Mouse (Mus musculus) heart, embryonic 15.5 days (tissue): ENCODE results near the gene Zcchc12. TPM values are rescaled to one million over a fixed set of nuclear protein-coding genes. Genes with fewer than 3 reads are reported as not detected.

ENCODE experiments used
- ATAC-seq: fragments of 200-750 bp; cut with Nextera tagmentation; replicated peaks from 2 replicates; pipeline ENCODE4 v1.8.0; 2017; ENCODE audit warnings: low read depth, moderate TSS enrichment; ENCODE audit not compliant: insufficient number of reproducible peaks, insufficient read depth, low FRiP score
- H3K27ac ChIP-seq: fragments of 300-500 bp; sonication (generic); 2 replicates; pipeline ENCODE4 v1.5.1; 2015; ENCODE audit warnings: mild to moderate bottlenecking, inconsistent platforms
- H3K27me3 ChIP-seq: fragments of 300-500 bp; sonication (generic); 2 replicates; pipeline ENCODE4 v1.6.1; 2015; ENCODE audit warnings: inconsistent platforms
- H3K36me3 ChIP-seq: fragments of 300-500 bp; sonication (generic); 2 replicates; pipeline ENCODE4 v1.6.1; 2015; ENCODE audit warnings: mild to moderate bottlenecking, inconsistent platforms
- H3K4me1 ChIP-seq: fragments of 300-500 bp; sonication (generic); replicated peaks from 2 replicates; pipeline ENCODE4 v1.6.1; 2015; ENCODE audit warnings: inconsistent platforms
- H3K4me2 ChIP-seq: fragments of 300-500 bp; sonication (generic); 2 replicates; pipeline ENCODE4 v1.6.1; 2015; ENCODE audit warnings: inconsistent platforms, mild to moderate bottlenecking, moderate library complexity
- H3K4me3 ChIP-seq: fragments of 300-500 bp; sonication (generic); 2 replicates; pipeline ENCODE4 v1.5.1; 2015; ENCODE audit warnings: mild to moderate bottlenecking, inconsistent platforms
- H3K9ac ChIP-seq: fragments of 300-500 bp; sonication (generic); 2 replicates; pipeline ENCODE4 v1.6.1; 2015; ENCODE audit warnings: mild to moderate bottlenecking, inconsistent platforms
- H3K9me3 ChIP-seq: fragments of 300-500 bp; sonication (generic); replicated peaks from 2 replicates; pipeline ENCODE4 v1.6.1; 2016; ENCODE audit warnings: inconsistent platforms
- WGBS: fragments of 180-500 bp; shearing (Covaris S2); methylation state at CpG from one replicate; pipeline ENCODE4 v1.1.7; 2015; ENCODE audit warnings: mixed read lengths; 5-methylcytosine and 5-hydroxymethylcytosine counted together
- polyA plus RNA-seq: library from polyadenylated mRNA; unstranded; fragments of >200 nt; fragmentation: Nextera tagmentation; extraction: Ambion mirVana; gene quantifications from 2 replicates; pipeline ENCODE4 v1.2.1, GENCODE M21; 2015

Zcchc12 gene
- 3.0 and 4.8 TPM in 2 replicates for polyA plus RNA-seq

- 16% methylated on average over 28 of the region's 28 CpGs for WGBS
- Histone ChIP-seq H3K27ac (no peak within 1 kb of the TSS), H3K27me3 (no peaks in the 10 kb centered on the region), H3K4me2 (peak within 1 kb of the TSS; percentile 58), H3K4me3 (peak within 1 kb of the TSS; percentile 35), H3K36me3 (no peaks in the 10 kb centered on the region), H3K9ac (no peak within 1 kb of the TSS), H3K4me1 (no peaks in the 10 kb centered on the region), H3K9me3 (no peaks in the 10 kb centered on the region)
- peak; percentile 43; the same call in 1 of the 2 replicates for ATAC-seq
These were observed at the start of gene Zcchc12 for GRCm38 (mm10) chrX:36195736-36196525. Gene Zcchc12 (plus strand): TSS chrX:36195904.

GRCm38 (mm10) chrX:36146746-36147145, 49.0 kb upstream of the Zcchc12 start:
- Histone ChIP-seq H3K36me3 (no peaks in the 10 kb centered on the region), H3K27me3 (no peaks in the 10 kb centered on the region), H3K27ac (peak overlapping the region; percentile 72), H3K4me2 (0 out of 2 replicates have a peak overlapping the region, but pooled peaks have one; percentile 10), H3K4me3 (no peak overlapping the region), H3K9ac (no peak overlapping the region), H3K9me3 (no peaks in the 10 kb centered on the region), H3K4me1 (no peaks in the 10 kb centered on the region)
- 33% methylated on average over 4 of the region's 4 CpGs for WGBS
- no peak; the same call in 1 of the 2 replicates for ATAC-seq

- no peaks in the 10 kb centered on the region for H3K36me3 ChIP-seq
- ATAC-seq: no peak
- H3K4me3 ChIP-seq: no peak overlapping the region
- H3K4me2 ChIP-seq: no peak overlapping the region
- no peak overlapping the region for H3K27ac ChIP-seq
- no peaks in the 10 kb centered on the region for H3K9me3 ChIP-seq
- H3K27me3 ChIP-seq: no peaks in the 10 kb centered on the region
- H3K4me1 ChIP-seq: no peaks in the 10 kb centered on the region
- H3K9ac ChIP-seq: no peak overlapping the region
These were observed 45.6 kb upstream of the Zcchc12 start for GRCm38 (mm10) chrX:36150100-36150499.

GRCm38 (mm10) chrX:36156677-36157076, 39.0 kb upstream of the Zcchc12 start:
- Histone ChIP-seq H3K9ac (no peak overlapping the region), H3K4me3 (no peak overlapping the region), H3K36me3 (no peaks in the 10 kb centered on the region), H3K27me3 (no peaks in the 10 kb centered on the region), H3K9me3 (no peaks in the 10 kb centered on the region), H3K4me1 (no peaks in the 10 kb centered on the region), H3K27ac (peak overlapping the region; percentile 53), H3K4me2 (no peak overlapping the region)
- 44% methylated on average over 2 of the region's 2 CpGs for WGBS
- no peak for ATAC-seq

- no peaks in the 10 kb centered on the region for H3K27me3 ChIP-seq
- H3K9ac ChIP-seq: no peak overlapping the region
- H3K4me3 ChIP-seq: no peak overlapping the region
- H3K27ac ChIP-seq: no peak overlapping the region
- H3K9me3 ChIP-seq: no peaks in the 10 kb centered on the region
- WGBS: 29% methylated on average over 4 of the region's 4 CpGs
- no peaks in the 10 kb centered on the region for H3K4me1 ChIP-seq
- no peak overlapping the region for H3K4me2 ChIP-seq
- H3K36me3 ChIP-seq: no peaks in the 10 kb centered on the region
- ATAC-seq: no peak
These were observed 34.1 kb upstream of the Zcchc12 start for GRCm38 (mm10) chrX:36161567-36161966.

- ATAC-seq: no peak
- Histone ChIP-seq H3K9ac (no peak overlapping the region), H3K27ac (no peak overlapping the region), H3K4me2 (no peak overlapping the region), H3K9me3 (no peaks in the 10 kb centered on the region), H3K4me3 (no peak overlapping the region), H3K36me3 (no peaks in the 10 kb centered on the region), H3K27me3 (no peaks in the 10 kb centered on the region), H3K4me1 (no peaks in the 10 kb centered on the region)
These were observed 12.1 kb upstream of the Zcchc12 start for GRCm38 (mm10) chrX:36183625-36184024.

GRCm38 (mm10) chrX:36186036-36186435, 9.7 kb upstream of the Zcchc12 start:
- no peaks in the 10 kb centered on the region for H3K36me3 ChIP-seq
- H3K4me3 ChIP-seq: no peak overlapping the region
- WGBS: 58% methylated on average over 5 of the region's 5 CpGs
- no peak overlapping the region for H3K27ac ChIP-seq
- H3K9me3 ChIP-seq: no peaks in the 10 kb centered on the region
- H3K27me3 ChIP-seq: no peaks in the 10 kb centered on the region
- no peak for ATAC-seq
- H3K9ac ChIP-seq: no peak overlapping the region
- no peaks in the 10 kb centered on the region for H3K4me1 ChIP-seq
- no peak overlapping the region for H3K4me2 ChIP-seq

- no peak for ATAC-seq
- Histone ChIP-seq H3K27me3 (no peaks in the 10 kb centered on the region), H3K9me3 (no peaks in the 10 kb centered on the region), H3K4me3 (no peak overlapping the region), H3K4me1 (no peaks in the 10 kb centered on the region), H3K4me2 (no peak overlapping the region), H3K27ac (no peak overlapping the region), H3K36me3 (no peaks in the 10 kb centered on the region), H3K9ac (no peak overlapping the region)
- 44% methylated on average over 6 of the region's 6 CpGs for whole genome bisulfite sequencing
These were observed 9.3 kb upstream of the Zcchc12 start for GRCm38 (mm10) chrX:36186443-36186842.

- Histone ChIP-seq H3K4me3 (no peak overlapping the region), H3K9me3 (no peaks in the 10 kb centered on the region), H3K9ac (no peak overlapping the region), H3K27ac (no peak overlapping the region), H3K4me2 (no peak overlapping the region), H3K36me3 (no peaks in the 10 kb centered on the region), H3K27me3 (no peaks in the 10 kb centered on the region), H3K4me1 (no peaks in the 10 kb centered on the region)
- 23% methylated on average over 6 of the region's 6 CpGs for WGBS
- ATAC-seq: no peak
These were observed 1.8 kb upstream of the Zcchc12 start for GRCm38 (mm10) chrX:36193951-36194350.

GRCm38 (mm10) chrX:36209554-36209953, 13.8 kb downstream of the Zcchc12 start:
- ATAC-seq: no peak
- Histone ChIP-seq H3K4me1 (no peaks in the 10 kb centered on the region), H3K9ac (no peak overlapping the region), H3K4me2 (no peak overlapping the region), H3K4me3 (no peak overlapping the region), H3K27ac (no peak overlapping the region), H3K36me3 (no peaks in the 10 kb centered on the region), H3K9me3 (no peaks in the 10 kb centered on the region), H3K27me3 (no peaks in the 10 kb centered on the region)
- WGBS: 78% methylated on average over 2 of the region's 2 CpGs

- Histone ChIP-seq H3K36me3 (no peaks in the 10 kb centered on the region), H3K9ac (no peak overlapping the region), H3K4me2 (no peak overlapping the region), H3K4me3 (no peak overlapping the region), H3K9me3 (no peaks in the 10 kb centered on the region), H3K4me1 (no peaks in the 10 kb centered on the region), H3K27me3 (no peaks in the 10 kb centered on the region), H3K27ac (no peak overlapping the region)
- 74% methylated on average over 3 of the region's 3 CpGs for WGBS
- ATAC-seq: no peak
These were observed 15.5 kb downstream of the Zcchc12 start for GRCm38 (mm10) chrX:36211216-36211615.

GRCm38 (mm10) chrX:36221366-36221765, 25.7 kb downstream of the Zcchc12 start:
- 52% methylated on average over 2 of the region's 2 CpGs for WGBS
- Histone ChIP-seq H3K9me3 (no peaks in the 10 kb centered on the region), H3K36me3 (no peaks in the 10 kb centered on the region), H3K9ac (no peak overlapping the region), H3K27me3 (no peaks in the 10 kb centered on the region), H3K4me2 (no peak overlapping the region), H3K4me3 (no peak overlapping the region), H3K27ac (no peak overlapping the region), H3K4me1 (no peaks in the 10 kb centered on the region)
- ATAC-seq: no peak
